Comparison of ENCODE assay signal across 8 mouse cellular contexts in the genomic region with DNA sequence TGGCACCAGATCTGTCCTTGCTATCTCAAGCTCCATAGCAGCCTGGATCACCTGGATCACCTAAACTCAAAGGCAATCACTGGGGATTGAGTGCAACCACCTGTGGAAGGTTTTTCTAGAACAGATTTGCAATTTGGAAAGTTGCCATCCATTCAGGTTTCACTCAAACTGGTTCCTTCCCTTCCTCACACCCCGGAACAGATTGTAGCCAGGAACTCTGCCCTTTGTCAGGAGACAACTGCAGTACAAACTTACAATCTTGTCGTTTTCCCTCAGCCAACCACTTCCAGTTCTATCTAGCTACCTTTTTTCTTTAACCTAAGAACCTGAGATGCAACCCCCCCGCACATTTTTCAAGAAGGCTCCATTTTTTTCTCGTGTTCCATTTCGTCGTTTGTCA. TPM values are rescaled to one million over a fixed set of nuclear protein-coding genes. Genes with fewer than 3 reads are reported as not detected.
DNase-seq lines count a peak whose midpoint lies in the region; ATAC-seq and TF ChIP-seq lines count a peak whose summit lies in the region.

No protein-coding gene starts in this region.

- H3K36me3 ChIP-seq in testis, adult 2 months (ENCODE audit: control insufficient read depth, insufficient read depth, low read length): no peaks in the 10 kb centered on the region; the same call in 1 of the 2 replicates
- peaks cover 15% of the 10 kb centered on the region; the same call in 1 of the 2 replicates for H3K36me3 ChIP-seq in liver, embryonic 12.5 days

- no peak for ATAC-seq in liver, embryonic 12.5 days

- WGBS in liver, embryonic 12.5 days (ENCODE audit: insufficient replicate concordance): 40% methylated on average over 6 of the region's 6 CpGs

- H3K9ac ChIP-seq in liver, embryonic 12.5 days: peak overlapping the region; percentile 89; the same call in 1 of the 2 replicates

- H3K4me3 ChIP-seq in testis, adult 2 months (ENCODE audit: control insufficient read depth, low read depth, low read length): peak overlapping the region; percentile 97
- no peak overlapping the region for H3K4me3 ChIP-seq in liver, embryonic 12.5 days

- peak overlapping the region; percentile 93 for H3K4me2 ChIP-seq in liver, embryonic 12.5 days

- H3K27me3 ChIP-seq in testis, adult 2 months (ENCODE audit: control insufficient read depth, insufficient read depth, low read length): no peaks in the 10 kb centered on the region
- no peaks in the 10 kb centered on the region for H3K27me3 ChIP-seq in liver, embryonic 12.5 days (replicated peaks)

- no peaks in the 10 kb centered on the region for H3K9me3 ChIP-seq in liver, embryonic 12.5 days (replicated peaks)

- DNase-seq in cerebellum, adult 9-11 months: peak; percentile 60
- DNase-seq in cerebellum, adult 18-20 months: no peak
- no peak for DNase-seq in testis, postnatal 10 days (ENCODE audit: low spot score)
- no peak for DNase-seq in yolk sac, embryonic 10.5 days (ENCODE audit: low spot score)
- no peak for DNase-seq in right cerebral cortex, postnatal 4 days
- no peak for DNase-seq in ovary, adult 18-20 months (ENCODE audit: low spot score)

- H3K4me1 ChIP-seq in testis, adult 2 months (ENCODE audit: control insufficient read depth, insufficient read depth, low read length): peaks cover 19% of the 10 kb centered on the region
- H3K4me1 ChIP-seq in liver, embryonic 12.5 days: peaks cover 36% of the 10 kb centered on the region

- H3K27ac ChIP-seq in testis, adult 2 months (ENCODE audit: control insufficient read depth, insufficient read depth, low read depth, low read length): peak overlapping the region; percentile 98
- no peak overlapping the region for H3K27ac ChIP-seq in liver, embryonic 12.5 days

- no peak for TF ChIP-seq CTCF in testis, adult 2 months (IDR thresholded peaks at IDR 0.05; ENCODE audit: control insufficient read depth, insufficient read depth, insufficient replicate concordance, low read depth, low read length)

- no peak for TF ChIP-seq POLR2A in testis, adult 2 months (IDR thresholded peaks at IDR 0.05; ENCODE audit: control insufficient read depth, low read depth, low read length)

RNA-seq across cellular contexts. Expression of a gene that starts 0.8 kb away (rescaled TPM):
- polyA plus RNA-seq in testis, adult 2 months (2012; rRNA removed): 21.3 and 25.2 TPM in 2 replicates
- 11.5 and 11.8 TPM in 2 replicates for polyA plus RNA-seq in liver, embryonic 12.5 days (2016; fragmentation: Nextera tagmentation; extraction: Ambion mirVana)

RNA-seq across cellular contexts. Expression of a gene that starts 12.0 kb away (rescaled TPM):
- polyA plus RNA-seq in testis, adult 2 months (2012; rRNA removed): 16.2 and 17.6 TPM in 2 replicates
- 14.1 and 15.7 TPM in 2 replicates for polyA plus RNA-seq in liver, embryonic 12.5 days (2016; fragmentation: Nextera tagmentation; extraction: Ambion mirVana)

RNA-seq across cellular contexts. Expression of a gene that starts 29.6 kb away (rescaled TPM):
- polyA plus RNA-seq in testis, adult 2 months (2012; rRNA removed): 31.3 and 40.6 TPM in 2 replicates
- 17.0 and 17.8 TPM in 2 replicates for polyA plus RNA-seq in liver, embryonic 12.5 days (2016; fragmentation: Nextera tagmentation; extraction: Ambion mirVana)

RNA-seq across cellular contexts. Expression of a gene that starts 33.0 kb away (rescaled TPM):
- polyA plus RNA-seq in testis, adult 2 months (2012; rRNA removed): 12.1 and 13.5 TPM in 2 replicates
- polyA plus RNA-seq in liver, embryonic 12.5 days (2016; fragmentation: Nextera tagmentation; extraction: Ambion mirVana): 34.7 and 35.9 TPM in 2 replicates

RNA-seq across cellular contexts. Expression of a gene that starts 52.5 kb away (rescaled TPM):
- polyA plus RNA-seq in testis, adult 2 months (2012; rRNA removed): 2.6 and 2.7 TPM in 2 replicates
- 0.06 TPM in 1 of 2 replicates, not detected in the other for polyA plus RNA-seq in liver, embryonic 12.5 days (2016; fragmentation: Nextera tagmentation; extraction: Ambion mirVana)
